ENCODE assay signal across 16 mouse cellular contexts in genomic region chr12:3838009-3838408, GRCm38 (mm10).
"Had no signal": no experiment of that assay in that cellular context is flagged by ENCODE, and none has a peak within 500 bp of the region (broad histone marks: within the 10 kb centered on the region; RNA-seq: fewer than 3 reads in every experiment).

No protein-coding gene starts in this region.

- H3K27ac ChIP-seq: kidney, embryonic 15.5 days; liver, embryonic 13.5 days; midbrain, embryonic 10.5 days; midbrain, embryonic 13.5 days; neural tube, embryonic 13.5 days had no signal

- DNase-seq: kidney, postnatal 10 days; kidney, postnatal 36 days; layer of hippocampus, postnatal 36 days; liver, embryonic 13.5 days; lung, adult 2 months; lung, postnatal 14 days; lung, postnatal 4 days; thymus, adult 18-20 months; thymus, postnatal 36 days had no signal

- H3K9ac ChIP-seq: kidney, embryonic 15.5 days; liver, embryonic 13.5 days; midbrain, embryonic 13.5 days; neural tube, embryonic 13.5 days had no signal

- ATAC-seq: midbrain, embryonic 13.5 days; midbrain, embryonic 16.5 days had no signal

- H3K4me2 ChIP-seq: kidney, embryonic 15.5 days; liver, embryonic 13.5 days; midbrain, embryonic 13.5 days; neural tube, embryonic 13.5 days had no signal

- H3K9me3 ChIP-seq: kidney, embryonic 15.5 days; liver, embryonic 13.5 days; midbrain, embryonic 10.5 days; midbrain, embryonic 13.5 days; neural tube, embryonic 13.5 days had no signal

- H3K27me3 ChIP-seq: kidney, embryonic 15.5 days; liver, embryonic 13.5 days; midbrain, embryonic 13.5 days; neural tube, embryonic 13.5 days had no signal

- H3K4me3 ChIP-seq: kidney, embryonic 15.5 days; left cerebral cortex, adult 2 months; liver, embryonic 13.5 days; midbrain, embryonic 10.5 days; midbrain, embryonic 13.5 days; myocyte; neural tube, embryonic 13.5 days had no signal
